Mouse (Mus musculus): Measurements from ENCODE around the gene Acer1.

The Acer1 gene

DNA sequence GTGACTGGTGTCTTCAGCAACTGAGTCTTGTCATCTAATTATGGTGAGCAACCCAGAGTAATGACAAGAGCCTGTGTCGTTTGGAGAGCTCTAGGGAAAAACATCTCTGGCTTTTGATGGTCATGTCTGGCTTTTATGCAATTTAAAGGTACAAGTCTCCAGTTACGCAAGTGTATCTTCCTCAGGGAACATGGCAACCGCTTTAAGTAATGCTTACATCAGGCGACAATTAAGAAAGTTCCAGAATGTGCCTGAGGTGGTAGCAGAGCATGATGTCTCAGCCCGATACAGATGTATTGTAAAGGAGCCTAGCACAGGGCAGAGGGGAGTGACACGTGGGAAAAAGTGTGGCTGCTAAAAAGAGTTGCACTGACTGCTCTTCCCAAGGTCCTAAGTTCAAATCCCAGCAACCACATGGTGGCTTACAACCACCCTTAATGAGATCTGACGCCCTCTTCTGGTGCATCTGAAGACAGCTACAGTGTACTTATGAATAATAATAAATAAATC lies 7.0 kb upstream of the Acer1 start:
- no peak for DNase-seq

DNA sequence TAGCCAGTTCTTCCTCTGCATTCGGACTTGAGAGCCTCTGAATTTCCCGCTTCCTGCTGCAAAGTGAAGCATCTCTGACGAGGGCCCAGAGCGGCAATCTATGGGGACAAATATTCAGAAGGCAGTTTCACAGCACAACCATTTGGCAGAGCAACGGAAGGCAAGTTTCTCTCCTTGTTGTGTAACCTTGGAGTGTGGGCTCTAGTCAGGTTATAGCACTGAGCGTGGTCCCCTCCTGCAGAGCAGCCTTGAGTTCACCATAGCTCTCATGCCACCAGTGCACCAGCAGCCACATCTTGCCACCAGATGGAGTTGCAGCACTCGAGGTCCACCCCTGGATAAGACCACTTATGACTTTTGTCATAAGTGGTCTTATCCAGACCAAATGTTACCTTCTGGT lies 6.5 kb upstream of the Acer1 start:
- DNase-seq = no peak

DNA sequence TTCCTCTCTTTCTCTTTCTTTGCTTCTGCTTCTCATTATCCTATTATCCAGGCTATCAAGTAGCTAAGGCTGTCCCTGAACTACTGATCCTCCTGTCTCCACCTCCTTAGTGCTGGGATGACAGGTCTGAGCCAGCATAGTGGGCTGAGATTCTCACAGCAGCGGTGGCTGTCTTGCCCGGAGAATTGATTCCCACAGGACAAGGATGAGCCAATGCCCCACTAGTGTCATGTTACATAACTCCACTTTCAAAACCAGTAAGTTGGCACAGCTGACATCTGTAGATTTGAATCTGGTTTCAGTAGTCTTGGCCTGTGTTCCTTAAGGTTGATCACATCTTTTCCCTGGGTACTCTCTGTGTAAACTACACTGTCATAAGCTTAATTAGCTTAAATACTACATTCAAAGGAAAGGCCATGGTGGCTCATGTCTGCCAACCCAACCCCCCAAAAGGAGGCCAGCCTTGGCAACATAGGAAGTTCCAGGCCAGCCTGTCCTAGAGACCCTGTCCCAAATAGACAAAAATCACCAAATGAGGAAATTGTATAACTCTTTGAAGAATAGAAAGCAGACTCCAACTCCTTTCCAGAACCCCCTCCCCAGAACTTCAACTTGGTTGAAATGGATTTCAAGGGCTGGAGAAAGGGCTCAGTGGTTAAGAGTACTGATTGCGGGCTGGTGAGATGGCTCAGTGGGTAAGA lies 4.3 kb upstream of the Acer1 start:
- no peak for DNase-seq

DNA sequence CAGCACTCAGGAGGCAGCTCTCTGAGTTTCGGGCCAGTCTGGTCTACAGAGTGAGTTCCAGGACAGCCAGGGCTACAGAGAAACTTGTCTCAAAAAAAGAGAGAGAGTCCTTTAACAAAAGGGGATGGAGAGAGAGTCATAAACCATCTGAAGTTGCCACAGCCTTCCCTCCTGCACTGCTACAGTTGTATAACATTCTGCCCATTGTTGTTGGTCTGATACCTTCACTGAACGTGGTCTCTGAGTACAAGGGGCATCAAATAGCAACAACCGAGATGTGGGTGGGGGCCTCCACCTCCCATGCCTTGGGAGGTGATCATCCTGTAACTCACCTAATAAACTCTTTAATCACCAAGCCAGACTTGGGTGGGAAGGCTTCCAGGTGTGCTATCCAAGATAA lies 3.7 kb upstream of the Acer1 start:
- no peak for DNase-seq

DNA sequence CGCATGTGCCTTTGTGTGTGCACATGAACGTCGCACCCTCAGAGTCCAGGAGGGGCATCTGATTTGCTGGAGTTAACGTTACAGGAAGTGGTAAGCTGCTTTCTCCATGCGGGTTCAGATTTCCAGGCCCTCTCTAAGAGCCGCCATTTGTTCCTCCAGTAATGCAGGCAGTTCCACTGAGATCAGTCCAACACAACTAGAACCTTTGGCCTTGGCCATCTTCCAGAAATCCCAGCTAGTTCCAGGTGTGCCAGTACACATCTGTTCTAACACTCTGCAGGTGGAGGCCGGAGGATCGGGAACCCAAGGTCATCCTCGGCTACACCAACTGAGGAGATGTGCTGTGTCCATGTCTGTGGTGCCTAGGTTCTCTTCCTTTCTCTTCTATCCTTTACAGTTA lies 3.0 kb upstream of the Acer1 start:
- DNase-seq = no peak

DNA sequence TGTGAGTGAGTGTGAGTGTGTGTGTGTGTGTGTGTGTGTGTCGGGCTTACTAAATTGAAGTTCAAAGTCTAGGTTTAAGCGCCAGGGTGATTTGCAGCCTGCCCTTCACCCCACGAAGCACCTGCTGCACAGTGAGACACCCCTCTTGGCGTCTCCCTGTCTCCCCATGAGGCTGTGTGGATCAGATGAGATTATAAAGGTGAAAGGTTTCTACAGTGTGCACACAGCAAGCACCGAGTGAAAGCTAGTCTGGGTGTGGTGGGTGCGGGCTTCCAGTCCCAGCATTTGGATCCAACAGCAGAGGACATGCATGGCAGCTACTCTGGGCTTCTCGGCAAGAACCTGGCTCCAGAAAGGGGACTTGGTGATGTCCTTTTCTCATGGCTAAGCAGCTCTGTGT lies 877 bp downstream of the Acer1 start:
- no peak for DNase-seq

DNA sequence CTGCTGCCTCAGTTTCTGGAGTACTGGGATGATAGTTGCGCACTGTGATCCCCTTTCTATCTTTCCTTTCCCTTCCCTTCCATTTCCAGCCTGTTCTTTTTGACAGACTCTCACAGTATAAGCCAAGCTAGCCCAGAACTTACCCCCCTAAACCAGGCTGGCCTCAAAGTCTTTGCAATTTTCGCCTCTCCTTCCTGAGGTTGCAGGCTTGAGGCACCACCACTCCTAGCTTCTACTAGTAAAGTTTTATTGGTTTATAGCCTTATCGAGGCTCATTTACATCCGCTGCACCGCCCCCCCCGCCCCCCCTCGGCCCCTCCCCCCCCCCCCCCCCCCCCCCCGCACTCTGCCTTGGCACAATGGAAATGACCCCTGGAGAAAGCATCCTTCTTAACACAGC lies 2.4 kb downstream of the Acer1 start:
- no peak for DNase-seq

DNA sequence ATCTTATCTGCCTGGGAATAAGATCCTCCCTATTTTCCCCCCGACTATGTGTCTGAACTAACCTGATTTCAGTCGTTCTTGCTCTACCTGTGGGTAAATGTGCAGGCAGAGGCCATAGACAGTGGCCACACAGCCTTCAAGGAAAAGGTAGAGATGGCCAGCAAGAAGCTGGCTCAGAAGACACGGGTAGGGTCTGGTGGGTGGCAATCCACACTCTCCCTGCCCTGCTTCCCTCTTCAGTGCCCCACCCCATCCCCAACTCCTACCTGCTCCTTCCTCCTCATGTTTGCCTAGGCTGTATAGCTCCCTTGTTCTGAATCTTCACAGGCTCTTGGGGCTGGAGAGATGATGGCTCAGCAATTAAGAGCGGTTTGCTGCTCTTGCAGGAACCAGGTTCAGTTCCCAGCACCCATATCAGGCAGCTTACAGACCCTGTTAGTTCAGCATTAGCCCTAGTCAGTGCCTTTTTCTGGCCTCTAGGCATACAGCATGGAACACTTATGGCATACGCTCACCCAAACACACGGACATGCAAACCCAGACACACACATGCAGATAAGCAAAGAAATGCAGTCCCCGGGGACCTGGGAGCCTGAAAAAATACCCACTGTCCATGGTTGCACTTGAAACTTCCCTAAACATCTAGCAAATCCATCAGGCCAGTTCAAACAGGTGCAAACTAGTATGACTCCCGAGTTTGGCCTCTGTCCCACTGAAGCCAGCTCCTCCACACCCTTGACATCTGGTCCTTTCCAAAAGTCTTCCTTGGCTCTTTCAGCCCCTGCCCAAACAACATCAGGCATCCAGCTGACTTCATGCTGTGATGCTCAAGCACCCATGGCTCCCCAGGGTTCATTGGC lies 5.2 kb downstream of the Acer1 start:
- DNase-seq = no peak

DNA sequence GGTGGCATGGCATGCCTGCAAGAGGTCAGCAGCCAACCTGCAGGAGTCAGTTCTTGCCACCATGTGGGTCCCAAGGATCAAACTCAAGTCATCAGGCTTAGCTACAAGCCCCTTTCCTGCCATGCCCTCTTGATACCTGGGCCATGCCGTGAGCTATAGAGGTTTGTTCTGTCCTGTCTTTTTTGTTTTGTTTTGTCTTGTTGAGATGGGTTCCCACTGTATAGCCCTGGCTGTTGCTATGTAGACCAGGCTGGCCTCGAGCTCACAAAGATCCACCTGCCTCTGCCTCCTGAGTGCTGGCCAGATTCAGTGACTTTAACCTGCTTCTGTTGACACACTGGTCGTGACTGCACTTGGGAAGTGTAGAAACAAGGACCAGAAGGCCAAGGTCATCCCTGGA lies 6.5 kb downstream of the Acer1 start:
- DNase-seq = no peak

DNA sequence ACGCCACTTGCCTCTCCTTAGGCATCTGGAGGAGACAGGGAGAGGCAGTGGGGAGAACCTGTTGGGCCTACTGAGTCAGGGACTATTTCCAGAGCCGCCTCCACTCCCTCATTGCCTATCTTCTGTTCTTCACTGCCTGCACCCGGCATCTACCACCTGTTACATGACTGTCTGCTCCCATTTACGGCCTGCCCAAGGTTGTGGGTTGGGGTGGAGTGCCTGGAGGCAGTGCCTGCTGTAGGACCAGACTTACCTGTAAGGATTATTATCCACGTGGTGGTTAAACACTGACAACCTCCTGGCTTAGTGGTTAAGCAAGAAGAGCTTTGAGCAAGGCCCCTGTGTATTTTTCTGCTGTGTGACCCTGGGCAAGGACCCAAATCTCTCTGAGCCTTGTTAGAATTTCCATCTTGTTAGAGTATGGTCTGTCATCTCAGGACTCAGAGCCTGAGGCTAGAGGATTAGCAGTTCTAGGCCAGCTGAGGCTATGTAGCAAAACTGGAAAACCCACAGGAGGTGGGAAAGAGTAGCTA lies 7.2 kb downstream of the Acer1 start:
- DNase-seq = no peak

DNA sequence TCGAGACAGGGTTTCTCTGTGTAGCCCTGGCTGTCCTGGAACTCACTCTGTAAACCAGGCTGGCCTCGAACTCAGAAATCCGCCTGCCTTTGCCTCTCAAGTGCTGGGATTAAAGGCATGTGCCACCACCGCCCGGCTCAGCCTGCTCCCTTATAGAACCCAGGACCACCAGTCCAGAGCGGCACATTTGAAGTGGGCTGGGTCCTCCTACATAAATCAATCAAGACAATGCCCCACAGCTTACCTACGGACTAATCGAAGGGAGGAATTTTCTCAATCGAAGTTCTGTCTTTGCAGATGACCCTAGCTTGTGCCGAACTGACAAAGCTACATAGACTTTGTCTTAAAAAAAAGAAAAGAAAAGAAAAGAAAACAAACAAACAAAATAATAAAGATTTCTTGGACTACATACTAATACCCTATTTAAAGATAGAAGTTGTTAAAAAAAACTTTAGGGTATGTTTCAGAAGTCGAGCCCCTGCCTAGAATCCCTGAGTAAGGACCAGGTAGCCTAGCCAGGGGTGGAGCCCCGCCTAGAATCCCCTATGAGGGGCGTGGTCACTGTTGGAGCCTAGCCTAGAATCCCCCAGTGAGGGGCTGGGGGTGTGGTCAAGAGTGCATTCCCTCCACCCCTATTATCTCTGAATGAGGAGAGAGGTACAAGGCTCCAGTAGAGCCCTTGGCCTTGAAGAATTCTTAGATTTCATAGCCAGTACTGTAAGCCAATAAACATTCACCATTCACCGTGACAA lies 7.8 kb downstream of the Acer1 start:
- no peak for DNase-seq

DNA sequence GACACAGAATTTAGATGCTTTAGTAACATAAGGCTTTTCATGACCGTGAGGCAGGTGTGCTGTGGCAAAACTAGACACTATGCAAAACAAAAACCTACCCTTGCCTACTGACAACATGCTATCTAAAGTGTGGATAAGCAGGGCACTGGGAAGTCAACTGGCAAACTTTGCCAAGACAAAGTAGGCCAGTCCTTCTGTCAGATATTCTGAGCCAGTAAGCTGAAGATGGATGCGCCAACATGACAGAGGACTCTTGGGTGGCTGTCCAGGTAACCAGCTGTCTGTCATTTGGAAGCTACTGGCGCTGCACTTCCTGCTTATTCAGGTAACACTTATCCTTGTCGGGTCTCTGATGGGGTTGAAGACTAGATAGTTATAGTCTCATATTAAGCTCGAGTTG lies 11.8 kb downstream of the Acer1 start:
- no peak for DNase-seq

DNA sequence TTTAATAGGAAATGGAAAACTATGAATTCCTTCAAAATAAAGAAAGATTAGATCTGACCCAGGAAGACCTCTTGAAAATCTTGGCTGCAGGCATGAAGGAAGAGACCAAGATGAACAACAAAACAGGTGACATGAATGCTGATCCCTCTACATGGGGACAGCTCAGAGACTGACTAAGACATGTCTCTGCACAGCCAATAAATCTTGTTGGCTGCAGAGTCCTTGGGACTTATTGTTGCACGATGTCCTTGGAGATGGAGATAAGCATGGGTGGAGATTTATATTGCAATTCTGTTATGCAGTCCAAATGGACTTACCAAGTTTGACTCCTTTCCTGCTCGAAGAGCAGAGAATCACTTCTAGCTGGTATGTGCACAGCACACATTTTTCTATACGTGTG lies 12.6 kb downstream of the Acer1 start:
- DNase-seq = no peak

DNA sequence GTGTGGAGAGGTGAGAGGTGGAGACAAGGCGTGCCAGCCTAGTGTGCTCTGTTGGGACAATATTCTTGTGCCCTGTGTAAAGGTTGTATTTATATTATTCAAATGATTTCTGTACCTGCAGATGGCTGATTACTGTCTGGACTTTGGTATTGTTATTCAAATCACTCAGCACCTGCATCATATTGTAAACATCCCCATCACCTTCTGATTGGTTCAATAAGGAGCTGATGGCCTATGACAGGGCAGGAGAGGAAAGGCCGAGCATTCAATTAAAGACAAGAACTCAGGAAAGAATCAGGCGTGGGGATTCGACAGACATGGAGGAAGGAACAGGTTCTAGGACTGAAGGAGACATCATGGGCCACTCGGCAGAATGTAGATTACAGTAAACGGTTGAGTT lies 18.3 kb downstream of the Acer1 start:
- no peak for DNase-seq

DNA sequence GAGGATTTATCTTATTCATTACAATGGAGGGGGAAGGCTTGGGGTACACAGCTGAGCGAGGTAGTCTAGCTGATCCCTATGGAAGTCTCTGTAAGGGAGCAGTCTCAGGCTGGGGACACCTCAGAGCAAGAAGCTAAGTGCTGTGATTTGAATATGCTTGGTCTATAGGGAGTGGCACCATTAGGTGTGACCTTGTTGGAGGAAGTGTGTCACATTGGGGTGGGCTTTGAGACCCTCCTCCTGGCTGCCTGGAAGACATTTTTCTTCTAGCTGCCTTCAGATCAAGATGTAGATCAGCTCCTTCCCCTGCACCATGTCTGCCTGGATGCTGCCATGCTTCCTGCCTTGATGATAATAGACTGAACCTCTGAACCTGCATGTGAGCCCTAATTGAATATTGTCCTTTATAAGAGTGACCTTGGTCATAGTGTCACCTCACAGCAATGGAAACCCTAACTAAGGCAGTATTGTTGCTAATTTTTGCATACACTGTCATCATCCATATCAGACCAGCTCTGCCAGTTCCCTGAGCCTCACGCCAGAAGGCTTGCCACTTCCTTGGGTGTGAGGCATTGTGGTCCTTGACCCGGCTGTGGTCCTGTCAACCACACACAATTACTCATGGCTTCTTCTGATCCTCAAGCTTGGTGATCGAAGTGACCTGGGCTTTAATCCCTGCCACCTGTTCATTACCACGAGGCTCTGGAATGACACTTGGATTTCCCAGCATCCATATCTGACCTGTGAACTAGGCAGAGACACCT lies 19.1 kb downstream of the Acer1 start:
- DNase-seq = no peak

DNA sequence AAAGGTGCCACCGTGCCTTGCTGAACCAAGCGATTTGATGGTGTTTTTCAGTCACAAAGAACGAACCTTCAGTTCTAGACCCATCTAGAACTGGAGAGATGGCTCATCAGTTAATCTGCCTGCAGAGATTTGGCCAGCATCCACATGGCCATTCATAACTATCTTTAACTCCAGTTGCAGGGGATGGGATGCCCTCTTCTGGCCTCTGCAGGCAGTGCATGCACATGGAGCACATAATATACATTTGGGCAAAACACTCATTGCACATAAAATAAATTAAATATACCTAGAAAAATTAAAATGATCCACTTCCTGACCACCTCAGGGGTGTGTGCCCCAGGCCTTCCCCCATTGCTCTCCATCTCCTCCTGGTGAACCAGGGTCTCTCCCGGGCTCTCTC lies 20.0 kb downstream of the Acer1 start:
- no peak for DNase-seq

DNA sequence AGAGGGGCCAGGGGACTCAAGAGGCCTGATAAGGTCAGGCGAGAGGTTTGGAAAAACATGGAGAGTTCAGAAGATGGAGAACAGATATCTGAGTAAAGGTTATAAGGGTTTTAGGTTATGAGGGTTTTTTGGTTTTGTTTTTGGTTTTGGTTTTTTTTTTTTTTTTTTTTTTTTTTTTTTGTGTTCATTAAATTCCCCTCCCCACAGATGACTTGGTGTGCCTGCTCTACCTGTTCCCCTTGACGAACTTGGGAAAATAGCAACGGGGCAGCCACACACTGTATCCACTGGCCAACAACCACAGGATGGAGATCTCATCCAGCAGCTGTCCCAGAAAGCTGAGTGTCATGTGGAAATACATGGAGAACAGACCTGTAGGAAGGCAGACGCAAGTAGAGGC lies 23.3 kb downstream of the Acer1 start:
- DNase-seq = no peak

DNA sequence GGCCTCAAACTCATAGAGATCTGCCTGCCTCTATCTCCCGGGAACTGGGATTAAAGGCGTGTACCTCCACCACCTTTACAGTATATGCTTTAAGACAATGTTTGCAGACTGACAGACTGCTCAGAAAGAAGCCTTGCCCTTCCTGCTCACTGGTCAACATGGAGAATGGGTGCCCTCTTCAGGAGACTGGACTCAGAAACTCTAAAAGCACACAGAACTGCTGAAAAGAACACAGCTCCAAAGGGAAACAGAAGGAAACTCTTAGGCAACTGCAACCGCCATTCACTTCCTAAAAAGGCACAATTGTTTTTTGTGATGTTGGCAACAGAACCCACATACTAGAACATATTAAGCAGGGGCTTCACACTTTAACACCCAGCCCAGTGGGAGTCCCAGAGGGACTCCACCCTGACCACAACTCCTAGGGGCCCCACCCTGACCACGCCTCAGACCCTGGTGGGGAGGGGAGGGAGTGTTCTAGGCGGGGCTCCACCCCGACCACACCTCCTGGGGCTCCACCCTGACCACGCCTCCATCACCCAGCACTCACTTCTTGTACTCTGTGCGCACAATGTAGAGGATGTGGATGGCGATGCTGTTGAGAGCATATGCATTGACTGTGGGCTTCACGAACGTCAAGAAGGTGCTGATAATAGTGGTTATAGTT lies 24.0 kb downstream of the Acer1 start:
- no peak for DNase-seq

DNA sequence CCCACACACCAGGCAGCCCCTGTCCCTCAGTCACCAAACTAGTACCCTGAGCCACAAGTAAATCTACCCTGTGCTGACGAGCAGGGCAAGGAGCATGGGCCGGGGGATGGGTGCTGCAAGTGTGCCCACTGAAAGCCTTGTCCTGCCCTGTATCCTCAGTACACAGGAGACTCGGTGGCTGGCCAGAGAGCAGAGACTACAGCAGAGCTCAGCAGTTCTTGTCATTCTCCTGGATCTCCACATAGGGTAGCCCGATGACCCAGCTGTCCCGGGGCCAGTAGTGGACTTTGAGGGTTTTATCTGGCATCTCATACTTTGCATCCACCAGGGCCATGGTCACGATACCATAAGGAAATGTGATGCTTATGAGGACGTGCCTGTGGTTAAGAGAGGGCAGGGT lies 27.1 kb downstream of the Acer1 start:
- DNase-seq = no peak

DNA sequence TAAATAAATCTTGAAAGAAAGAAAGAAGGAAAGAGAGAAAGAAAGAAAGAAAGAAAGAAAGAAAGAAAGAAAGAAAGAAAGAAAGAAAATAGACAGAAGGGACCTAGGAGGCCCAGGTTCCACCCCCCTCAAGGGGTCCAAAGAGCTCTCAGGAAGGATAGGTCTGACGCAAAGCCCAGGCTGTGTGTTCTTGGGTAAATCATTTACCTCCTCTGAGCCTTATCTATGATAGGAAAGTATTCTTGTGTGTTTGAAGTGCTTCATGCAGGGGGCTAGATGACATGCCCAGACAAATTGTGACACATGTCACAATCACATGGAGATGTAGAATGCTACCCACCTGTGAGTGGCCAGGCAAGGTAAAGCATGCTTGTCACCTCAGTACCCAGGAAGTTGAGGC lies 29.3 kb downstream of the Acer1 start:
- DNase-seq = no peak

DNA sequence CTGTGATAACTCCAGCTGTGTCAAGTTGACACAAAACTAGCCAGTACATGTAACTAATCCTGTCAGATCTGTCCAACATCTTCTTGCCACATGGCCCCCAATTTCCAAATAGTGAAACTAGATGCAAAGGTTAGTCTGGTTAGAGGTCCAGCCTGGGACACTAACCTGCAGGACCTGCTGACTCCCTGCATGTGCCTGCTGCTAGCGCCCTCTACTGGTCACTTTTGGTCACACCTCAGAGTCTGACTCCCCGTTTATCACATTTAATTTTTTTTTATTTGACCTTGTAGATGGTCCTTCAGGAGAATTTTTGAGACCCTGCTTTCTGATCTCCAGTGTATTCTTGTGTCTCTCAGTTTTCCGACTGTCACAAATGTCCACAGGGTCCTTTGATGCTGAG lies 31.0 kb downstream of the Acer1 start:
- peak; percentile 70 for DNase-seq

DNA sequence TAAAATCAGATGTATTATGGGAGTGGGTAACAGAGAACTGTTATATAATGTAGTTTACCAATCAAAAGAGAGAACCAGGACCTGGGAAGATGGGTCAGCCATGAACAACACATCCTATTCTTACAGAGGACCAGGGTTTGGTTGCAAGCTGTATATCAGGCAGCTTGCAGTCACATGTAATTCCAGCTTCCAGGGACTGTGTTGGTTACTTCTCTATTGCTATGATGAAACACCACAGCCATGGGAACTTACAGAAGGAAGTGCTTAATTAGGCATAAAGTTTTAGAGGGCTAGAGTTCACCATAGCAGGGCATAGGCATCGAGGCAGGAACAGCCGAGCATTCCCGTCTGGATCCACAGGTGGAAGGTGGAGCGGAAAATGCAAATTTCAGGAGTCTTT lies 43.2 kb downstream of the Acer1 start:
- DNase-seq = no peak
